Mouse (Mus musculus): ENCODE measurements around the gene Acbd4. TPM values are rescaled to one million over a fixed set of nuclear protein-coding genes. Genes with fewer than 3 reads are reported as not detected.

Acbd4 gene
- polyA plus RNA-seq, 1 experiment from 2014 or later, result 14.4 TPM

DNA sequence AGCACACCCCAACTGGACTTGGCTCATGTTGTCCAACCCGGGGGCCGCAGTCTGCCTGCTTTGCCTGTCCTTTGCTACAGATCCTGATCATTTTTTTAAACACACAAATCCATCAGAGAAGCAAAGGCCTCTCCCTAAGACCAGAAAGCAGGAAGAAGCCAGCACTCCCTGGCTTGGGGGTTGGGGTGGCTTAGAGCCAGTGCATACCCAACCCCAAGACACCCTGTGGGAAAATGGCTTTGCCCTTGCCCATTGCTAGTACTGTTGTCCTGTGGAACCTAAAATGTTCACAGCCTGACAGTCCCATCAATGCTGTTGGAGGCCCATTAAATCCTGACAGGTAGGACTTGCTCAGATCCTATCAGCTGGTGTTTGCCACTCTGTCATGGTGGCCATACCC is 31.8 kb upstream of the Acbd4 start:
- H3K4me3 ChIP-seq, result no peak overlapping the region
- H3K27me3 ChIP-seq, result no peaks in the 10 kb centered on the region
- no peak overlapping the region for H3K9ac ChIP-seq
- peaks cover 69% of the 10 kb centered on the region for H3K36me3 ChIP-seq
- H3K27ac ChIP-seq, result no peak overlapping the region
- H3K9me3 ChIP-seq, result no peaks in the 10 kb centered on the region
- no peak overlapping the region for H3K4me2 ChIP-seq (replicated peaks)
- 100% methylated on average over 2 of the region's 2 CpGs for WGBS
- ATAC-seq (ENCODE audit: low FRiP score, low read depth), result no peak
- peaks cover 1% of the 10 kb centered on the region; the same call in 1 of the 2 replicates for H3K4me1 ChIP-seq

DNA sequence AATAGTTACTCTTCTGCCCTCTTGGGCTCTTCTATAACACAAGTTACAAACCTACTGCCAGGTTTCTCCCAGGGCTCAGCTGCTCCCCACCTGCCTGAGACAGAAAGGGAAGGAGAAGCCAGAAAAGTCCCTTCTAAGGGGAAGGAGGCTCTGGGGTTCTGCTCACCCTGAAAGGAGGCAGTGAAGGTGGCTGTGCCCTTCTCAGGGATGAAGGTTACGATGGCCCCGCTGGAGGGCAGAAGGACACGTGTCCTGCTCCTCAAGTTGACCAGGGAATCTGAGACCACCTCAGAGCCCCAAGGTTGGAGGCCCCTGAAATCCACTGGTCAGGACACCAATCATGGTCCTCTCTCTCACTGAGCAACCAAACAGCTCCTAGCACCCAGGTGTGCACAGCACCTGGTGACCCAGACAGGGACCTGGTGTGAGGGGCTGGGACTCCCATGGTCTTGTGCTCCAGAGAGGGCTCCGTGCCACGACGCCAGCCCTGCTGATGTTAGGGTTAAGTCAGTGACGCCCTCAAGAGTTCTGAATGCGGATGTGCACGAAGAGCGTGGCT is 31.1 kb upstream of the Acbd4 start:
- Histone ChIP-seq H3K9ac (no peak overlapping the region), H3K27ac (no peak overlapping the region), H3K4me3 (no peak overlapping the region), H3K27me3 (no peaks in the 10 kb centered on the region), H3K9me3 (no peaks in the 10 kb centered on the region), H3K36me3 (peaks cover 63% of the 10 kb centered on the region), H3K4me2 (replicated peaks) (no peak overlapping the region), H3K4me1 (peaks cover 4% of the 10 kb centered on the region; the same call in 1 of the 2 replicates)
- no peak for ATAC-seq (ENCODE audit: low FRiP score, low read depth)
- 94% methylated on average over 10 of the region's 10 CpGs for WGBS

DNA sequence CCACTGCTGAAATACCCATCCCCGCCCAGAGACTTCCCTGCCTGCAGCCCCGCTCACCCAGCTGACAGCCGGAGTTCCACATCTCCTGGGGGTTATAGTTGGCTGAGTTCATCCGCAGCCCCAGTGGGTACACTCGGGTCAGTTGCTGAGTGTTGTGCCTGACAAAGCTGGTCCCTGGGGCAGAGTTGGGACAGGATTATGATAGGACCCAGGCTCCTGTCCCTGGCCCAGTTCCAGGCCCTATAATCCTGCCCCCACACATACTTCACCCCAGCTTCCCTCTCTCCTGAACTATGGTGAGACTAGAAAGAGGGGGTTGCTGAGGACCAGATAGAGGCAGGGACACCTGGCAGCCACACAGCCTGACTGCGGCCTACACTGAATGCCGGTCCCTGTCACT is 27.8 kb upstream of the Acbd4 start:
- H3K27me3 ChIP-seq, result peaks cover 10% of the 10 kb centered on the region
- no peak overlapping the region for H3K27ac ChIP-seq
- peaks cover 31% of the 10 kb centered on the region for H3K36me3 ChIP-seq
- H3K4me2 ChIP-seq (replicated peaks), result no peak overlapping the region
- peaks cover 4% of the 10 kb centered on the region; the same call in 1 of the 2 replicates for H3K4me1 ChIP-seq
- H3K9ac ChIP-seq, result no peak overlapping the region
- H3K9me3 ChIP-seq, result no peaks in the 10 kb centered on the region
- no peak for ATAC-seq (ENCODE audit: low FRiP score, low read depth)
- WGBS, result 88% methylated on average over 7 of the region's 7 CpGs
- no peak overlapping the region for H3K4me3 ChIP-seq

DNA sequence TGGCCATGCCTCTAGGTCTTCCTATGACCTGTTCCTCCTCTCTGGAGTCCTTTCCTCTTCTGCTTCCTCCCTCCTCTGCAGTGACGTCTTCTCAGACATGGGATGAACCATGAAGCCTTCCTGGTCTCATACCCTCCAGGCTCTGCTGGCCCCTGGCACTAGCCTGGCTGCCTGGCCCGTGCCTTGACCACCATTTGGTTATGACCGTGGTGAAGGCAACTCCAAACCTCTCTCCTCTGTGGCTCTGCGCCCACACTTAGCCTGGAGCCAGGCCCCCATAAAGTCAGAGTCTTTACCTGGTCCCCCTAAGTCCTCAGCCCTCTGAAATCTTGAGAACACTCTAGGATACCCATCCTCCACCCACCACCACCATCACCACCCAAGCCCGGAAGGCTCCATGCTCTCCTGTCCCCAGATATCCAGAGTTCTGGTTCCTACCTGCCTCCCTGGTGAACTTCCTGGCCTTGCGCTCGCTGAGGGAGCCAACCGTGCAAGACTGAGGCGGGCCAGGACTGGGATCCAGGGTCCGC is 27.3 kb upstream of the Acbd4 start:
- Histone ChIP-seq H3K27me3 (peaks cover 15% of the 10 kb centered on the region), H3K36me3 (peaks cover 26% of the 10 kb centered on the region), H3K27ac (no peak overlapping the region), H3K4me2 (replicated peaks) (no peak overlapping the region), H3K9ac (no peak overlapping the region), H3K4me3 (no peak overlapping the region), H3K9me3 (no peaks in the 10 kb centered on the region), H3K4me1 (peaks cover 4% of the 10 kb centered on the region; the same call in 1 of the 2 replicates)
- 56% methylated on average over 10 of the region's 10 CpGs for WGBS
- no peak for ATAC-seq (ENCODE audit: low FRiP score, low read depth)

DNA sequence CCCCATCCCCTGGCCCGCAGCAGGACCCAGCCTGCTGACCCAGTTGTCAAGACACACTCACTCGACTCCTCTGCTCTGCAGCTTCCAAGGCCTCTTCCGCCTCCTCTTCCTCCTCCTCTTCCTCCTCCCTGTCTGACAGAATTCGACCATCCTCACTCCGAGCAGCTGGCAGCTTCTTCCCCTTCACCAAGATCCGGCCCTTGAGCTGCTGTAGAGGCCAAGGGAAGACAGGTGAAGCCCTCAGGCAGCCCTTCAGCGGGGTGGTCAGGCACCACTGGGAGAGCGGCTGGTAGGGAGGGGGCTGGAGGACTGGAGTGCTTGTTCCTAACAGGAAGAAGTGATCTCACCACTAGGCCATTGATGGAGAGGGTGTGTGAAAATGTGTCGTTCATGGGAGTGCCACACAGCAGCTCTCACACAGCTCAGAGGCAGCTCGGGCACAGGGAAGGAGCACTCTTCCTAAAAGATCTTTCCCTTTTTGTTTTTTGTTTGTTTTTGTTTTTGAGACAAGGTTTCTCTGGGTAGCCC is 26.6 kb upstream of the Acbd4 start:
- ATAC-seq (ENCODE audit: low FRiP score, low read depth), result no peak
- Histone ChIP-seq H3K27me3 (peaks cover 22% of the 10 kb centered on the region), H3K9ac (0 out of 2 replicates have a peak overlapping the region, but pooled peaks have one; percentile 19), H3K27ac (no peak overlapping the region), H3K36me3 (peaks cover 19% of the 10 kb centered on the region), H3K4me2 (replicated peaks) (no peak overlapping the region), H3K4me1 (peaks cover 4% of the 10 kb centered on the region; the same call in 1 of the 2 replicates), H3K4me3 (no peak overlapping the region), H3K9me3 (no peaks in the 10 kb centered on the region)
- WGBS, result 21% methylated on average over 10 of the region's 10 CpGs

DNA sequence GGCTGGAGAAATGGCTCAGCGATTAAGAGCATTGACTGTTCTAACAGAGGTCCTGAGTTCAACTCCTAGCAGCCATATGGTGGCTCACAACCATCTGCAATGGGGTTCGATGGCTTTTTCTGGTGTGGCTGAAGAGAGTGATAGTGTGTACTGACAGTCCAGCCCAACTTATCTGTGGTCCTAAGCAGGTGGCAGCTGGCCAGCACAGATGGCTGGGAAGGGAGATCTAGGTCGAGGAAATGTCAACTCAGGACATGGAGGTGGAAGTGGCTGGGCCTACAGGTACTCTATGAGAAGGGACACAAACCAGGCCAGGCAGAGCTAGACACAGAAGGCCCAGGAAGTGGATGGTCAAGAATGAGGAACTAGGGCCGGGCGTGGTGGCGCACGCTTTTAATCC is 25.5 kb upstream of the Acbd4 start:
- 90% methylated on average over 7 of the region's 7 CpGs for WGBS
- Histone ChIP-seq H3K4me1 (peaks cover 16% of the 10 kb centered on the region), H3K4me2 (replicated peaks) (no peak overlapping the region), H3K36me3 (peaks cover 8% of the 10 kb centered on the region), H3K4me3 (no peak overlapping the region), H3K27me3 (peaks cover 33% of the 10 kb centered on the region), H3K9ac (no peak overlapping the region), H3K9me3 (no peaks in the 10 kb centered on the region), H3K27ac (no peak overlapping the region)
- ATAC-seq (ENCODE audit: low FRiP score, low read depth), result no peak

DNA sequence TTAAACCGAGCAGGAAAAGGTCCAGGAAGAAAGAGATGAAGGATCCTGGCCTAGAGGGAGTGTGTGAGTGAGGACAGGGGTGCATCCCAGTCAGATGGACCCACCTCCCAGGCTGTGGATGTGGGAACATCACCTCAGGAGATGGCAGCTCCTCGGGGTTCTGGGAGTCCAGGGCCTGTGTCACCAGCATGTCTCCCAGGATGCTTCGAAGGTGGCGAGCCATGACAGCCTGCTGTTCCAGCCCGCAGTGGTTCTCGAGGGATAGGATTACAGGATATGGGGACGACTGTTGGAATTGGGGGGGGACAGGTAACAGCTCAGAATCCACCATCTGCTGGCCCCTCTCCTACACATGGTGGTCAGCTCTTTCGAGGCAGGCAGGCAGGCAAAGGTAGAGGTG is 24.9 kb upstream of the Acbd4 start:
- Histone ChIP-seq H3K4me3 (no peak overlapping the region), H3K9me3 (no peaks in the 10 kb centered on the region), H3K36me3 (peaks cover 3% of the 10 kb centered on the region), H3K27ac (no peak overlapping the region), H3K4me2 (replicated peaks) (no peak overlapping the region), H3K9ac (no peak overlapping the region), H3K4me1 (peaks cover 16% of the 10 kb centered on the region), H3K27me3 (peaks cover 39% of the 10 kb centered on the region)
- ATAC-seq (ENCODE audit: low FRiP score, low read depth), result no peak
- WGBS, result 75% methylated on average over 8 of the region's 8 CpGs

DNA sequence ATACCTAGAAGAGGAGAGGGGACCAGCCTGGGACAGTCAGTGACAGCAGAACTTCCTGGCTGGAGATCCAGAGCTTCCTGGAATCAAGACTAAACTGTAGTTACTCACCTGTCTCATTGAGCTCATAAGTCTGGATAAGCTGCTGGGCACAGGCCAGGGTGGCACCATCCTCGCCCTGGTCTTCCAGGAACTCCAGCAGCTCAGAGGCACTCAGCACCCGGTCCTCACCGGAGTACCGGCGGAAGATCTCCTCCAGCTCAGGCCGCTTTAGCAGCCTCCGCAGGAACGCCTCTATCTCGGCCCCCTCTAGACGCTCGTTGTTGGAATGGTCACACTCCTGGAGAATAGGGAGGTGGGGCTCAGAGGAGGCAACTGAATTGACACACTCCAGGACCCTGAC is 23.4 kb upstream of the Acbd4 start:
- ATAC-seq (ENCODE audit: low FRiP score, low read depth), result no peak
- Histone ChIP-seq H3K4me1 (peaks cover 16% of the 10 kb centered on the region), H3K27me3 (peaks cover 53% of the 10 kb centered on the region), H3K36me3 (no peaks in the 10 kb centered on the region; the same call in 1 of the 2 replicates), H3K9me3 (0 out of 2 replicates have a peak, but pooled peaks cover 3% of the 10 kb centered on the region), H3K4me2 (replicated peaks) (no peak overlapping the region), H3K27ac (no peak overlapping the region), H3K9ac (no peak overlapping the region), H3K4me3 (no peak overlapping the region)
- 84% methylated on average over 11 of the region's 11 CpGs for WGBS

DNA sequence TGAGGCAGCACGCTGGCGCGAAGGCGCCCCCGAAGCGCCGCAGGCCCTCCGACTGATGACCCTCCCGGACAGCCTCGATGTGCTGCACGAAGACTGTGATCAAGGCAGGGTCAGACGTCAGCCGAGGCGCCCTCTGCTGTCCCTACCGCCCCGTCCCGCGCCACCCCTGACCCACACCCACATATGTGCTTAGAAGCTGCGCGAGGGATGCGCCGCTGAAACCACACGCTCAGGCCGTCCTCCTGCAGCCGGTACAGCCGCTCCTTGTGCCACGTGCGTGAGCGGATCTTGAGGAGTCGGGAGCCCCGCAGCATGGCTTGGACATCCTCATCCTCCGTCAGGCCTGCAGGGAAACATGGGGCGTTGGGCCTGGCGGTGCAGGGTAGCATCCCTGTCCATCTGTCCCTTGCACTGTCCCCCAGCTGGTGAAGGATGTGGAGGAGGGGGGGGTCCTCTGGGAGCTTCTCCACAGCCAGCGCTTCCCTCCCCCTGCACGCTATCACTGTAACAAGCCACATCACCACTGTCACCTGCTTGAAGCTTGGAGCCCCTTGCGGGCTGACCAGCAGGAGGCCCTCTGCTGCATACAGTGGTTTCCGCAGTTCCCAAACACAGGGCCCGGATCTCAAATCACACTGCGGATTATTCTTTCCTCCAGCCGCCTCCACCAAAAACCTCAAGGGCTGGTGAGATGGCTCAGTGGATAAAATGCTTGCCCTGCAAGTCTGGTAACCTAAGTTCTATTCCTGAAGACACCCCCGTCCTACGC is 21.0 kb upstream of the Acbd4 start:
- peaks cover 53% of the 10 kb centered on the region for H3K27me3 ChIP-seq

DNA sequence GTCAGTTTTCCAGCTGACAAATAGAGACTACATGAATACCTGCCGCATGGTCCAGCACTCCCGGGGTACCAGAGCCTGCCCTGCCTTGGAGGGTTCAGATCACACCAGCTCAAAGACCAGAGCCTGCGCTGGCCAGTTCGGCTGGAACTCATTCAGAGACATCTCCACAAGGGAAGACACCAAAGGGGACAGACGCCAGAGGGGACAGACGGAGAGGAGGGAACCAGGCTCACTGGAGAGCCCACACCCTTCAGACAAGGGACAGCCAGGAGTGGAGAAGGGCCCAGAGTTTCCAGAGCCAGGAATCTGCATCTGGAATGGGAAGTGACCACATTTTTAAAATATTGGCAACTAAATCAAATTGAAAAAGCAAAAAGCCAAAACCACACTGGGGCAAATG is 19.9 kb upstream of the Acbd4 start:
- no peak overlapping the region for H3K27ac ChIP-seq
- ATAC-seq (ENCODE audit: low FRiP score, low read depth), result no peak
- no peak overlapping the region for H3K9ac ChIP-seq
- no peak overlapping the region for H3K4me2 ChIP-seq (replicated peaks)
- peaks cover 53% of the 10 kb centered on the region for H3K27me3 ChIP-seq
- H3K4me1 ChIP-seq, result peaks cover 12% of the 10 kb centered on the region
- no peaks in the 10 kb centered on the region for H3K36me3 ChIP-seq
- H3K9me3 ChIP-seq, result 0 out of 2 replicates have a peak, but pooled peaks cover 3% of the 10 kb centered on the region
- H3K4me3 ChIP-seq, result no peak overlapping the region
- 47% methylated on average over 6 of the region's 6 CpGs for WGBS

More for the DNA sequence above, 21.0 kb upstream of the Acbd4 start:
- under 1% methylated on average over 42 of the region's 43 CpGs for WGBS
- Histone ChIP-seq H3K36me3 (no peaks in the 10 kb centered on the region), H3K9me3 (0 out of 2 replicates have a peak, but pooled peaks cover 3% of the 10 kb centered on the region), H3K4me3 (peak overlapping the region; percentile 36), H3K9ac (peak overlapping the region; percentile 46), H3K4me1 (peaks cover 12% of the 10 kb centered on the region), H3K27ac (no peak overlapping the region), H3K4me2 (replicated peaks) (peak overlapping the region; percentile 59)
- peak; percentile 49 for ATAC-seq (ENCODE audit: low FRiP score, low read depth)

DNA sequence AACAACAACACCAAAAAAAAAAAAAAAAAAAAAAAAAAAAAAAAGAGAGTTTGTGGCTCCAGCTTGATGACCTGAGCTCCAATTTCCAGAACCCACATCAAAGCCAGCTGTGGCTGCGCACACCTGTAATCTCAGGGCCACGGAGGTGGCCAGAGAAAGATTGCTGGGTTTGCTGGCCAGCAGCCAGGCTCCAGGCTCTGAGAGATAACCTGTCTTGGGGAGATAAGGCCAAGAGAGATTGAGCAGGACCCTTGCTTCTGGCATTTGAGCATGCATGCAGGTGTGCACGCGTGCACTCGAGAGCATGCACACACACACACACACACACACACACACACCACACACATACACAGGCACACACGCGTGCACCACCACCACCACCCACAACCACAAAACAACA is 8.2 kb upstream of the Acbd4 start:
- WGBS, result 94% methylated on average over 7 of the region's 7 CpGs

More for the DNA sequence above, 8.2 kb upstream of the Acbd4 start:
- no peak overlapping the region for H3K9ac ChIP-seq
- no peak overlapping the region for H3K4me3 ChIP-seq
- H3K4me2 ChIP-seq (replicated peaks), result no peak overlapping the region
- ATAC-seq (ENCODE audit: low FRiP score, low read depth), result no peak
- H3K9me3 ChIP-seq, result no peaks in the 10 kb centered on the region
- H3K4me1 ChIP-seq, result peaks cover 23% of the 10 kb centered on the region
- H3K27me3 ChIP-seq, result peaks cover 2% of the 10 kb centered on the region; the same call in 1 of the 2 replicates
- no peak overlapping the region for H3K27ac ChIP-seq
- H3K36me3 ChIP-seq, result no peaks in the 10 kb centered on the region

Measured in limb, embryonic 13.5 days (tissue).